Mouse (Mus musculus) brown adipose tissue, adult 24 weeks (tissue): ENCODE measurements at regions not wholly inside any gene's neighbourhood (a gene's known extent, or its start where the extent isn't known, plus 50 kb on each side); places are given as distances from the start of the nearest gene placed in this dataset.

Source experiments
- H3K27ac ChIP-seq: fragments of 200-500 bp; replicated peaks from 2 replicates; pipeline ENCODE4 v1.5.1; 2012; ENCODE audit warnings: low read depth, mild to moderate bottlenecking, low read length
- H3K4me1 ChIP-seq: fragments of 200-500 bp; 2 replicates; pipeline ENCODE4 v1.6.1; 2012; ENCODE audit warnings: low read length, mixed read lengths; ENCODE audit not compliant: control insufficient read depth, insufficient read depth, insufficient read length
- H3K4me3 ChIP-seq: fragments of 200-500 bp; 2 replicates; pipeline ENCODE4 v1.5.1; 2012; ENCODE audit warnings: low read depth, mild to moderate bottlenecking, low read length, moderate library complexity; ENCODE audit not compliant: insufficient read depth

DNA sequence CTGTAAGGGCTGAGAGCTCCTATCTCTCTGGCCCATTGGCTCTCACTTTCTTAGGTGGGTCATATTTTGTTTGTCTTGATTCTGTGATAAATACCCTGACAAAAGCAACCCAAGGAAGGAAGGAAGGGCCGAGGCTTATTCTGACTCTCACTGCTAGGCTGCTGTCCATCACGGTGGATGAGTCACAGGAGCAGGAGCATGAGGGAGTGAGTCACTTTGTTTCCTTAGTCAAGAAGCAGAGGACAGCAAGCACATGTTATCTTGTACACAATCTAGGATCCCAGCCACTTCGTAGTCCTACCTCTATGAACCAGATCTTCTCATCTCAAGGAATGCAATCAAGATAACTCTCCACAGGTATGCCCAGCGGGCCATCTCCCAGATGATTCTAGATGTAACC lies 69.9 kb downstream of the Atp6v1g3 start:
- no peak overlapping the region for H3K4me3 ChIP-seq
- 0 out of 2 replicates have a peak overlapping the region, but pooled peaks have one; percentile 26 for H3K27ac ChIP-seq

DNA sequence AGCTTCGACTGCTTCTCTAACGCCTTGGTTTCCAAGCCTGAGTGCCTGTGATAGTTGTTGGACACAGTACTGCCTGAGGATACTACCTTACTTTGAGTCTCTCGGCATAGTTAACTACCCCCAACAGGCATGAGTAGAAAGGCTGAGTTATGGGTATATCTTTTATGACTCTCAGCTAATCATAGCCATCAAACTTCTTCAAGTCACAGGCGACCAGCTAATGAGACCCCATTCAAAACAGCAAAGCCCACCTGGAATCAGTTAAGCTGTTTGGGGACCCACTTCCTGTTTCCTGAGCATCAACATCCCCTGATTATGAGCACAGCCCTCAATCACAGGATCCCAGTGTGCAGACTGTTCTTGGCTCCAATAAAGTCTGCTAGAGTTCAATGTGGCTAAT lies 71.4 kb downstream of the Atp6v1g3 start:
- H3K4me1 ChIP-seq, result no peaks in the 10 kb centered on the region
- no peak overlapping the region for H3K27ac ChIP-seq
- no peak overlapping the region for H3K4me3 ChIP-seq

More for the DNA sequence above, 69.9 kb downstream of the Atp6v1g3 start:
- H3K4me1 ChIP-seq, result no peaks in the 10 kb centered on the region

DNA sequence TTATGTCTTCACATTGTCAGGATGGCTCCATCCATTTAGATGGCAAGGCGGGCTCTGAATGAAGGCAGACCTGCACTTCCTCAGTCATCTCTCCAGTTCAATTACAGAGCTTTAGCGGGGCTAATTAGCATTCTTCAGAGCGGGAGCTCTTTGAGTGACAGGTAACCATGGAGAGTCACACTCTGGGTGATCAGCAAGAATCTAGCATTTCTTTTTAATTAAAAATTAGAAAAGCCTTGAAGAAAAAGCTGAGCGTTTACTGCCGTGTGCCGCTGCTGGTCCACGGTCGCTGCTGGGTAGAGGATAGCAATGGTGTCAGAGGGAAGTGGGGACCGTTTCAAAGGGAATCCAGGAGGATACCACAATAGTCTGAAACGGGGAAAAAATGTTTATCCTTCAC lies 72.5 kb downstream of the Atp6v1g3 start:
- H3K4me3 ChIP-seq, result no peak overlapping the region
- H3K27ac ChIP-seq, result no peak overlapping the region
- H3K4me1 ChIP-seq, result no peaks in the 10 kb centered on the region

DNA sequence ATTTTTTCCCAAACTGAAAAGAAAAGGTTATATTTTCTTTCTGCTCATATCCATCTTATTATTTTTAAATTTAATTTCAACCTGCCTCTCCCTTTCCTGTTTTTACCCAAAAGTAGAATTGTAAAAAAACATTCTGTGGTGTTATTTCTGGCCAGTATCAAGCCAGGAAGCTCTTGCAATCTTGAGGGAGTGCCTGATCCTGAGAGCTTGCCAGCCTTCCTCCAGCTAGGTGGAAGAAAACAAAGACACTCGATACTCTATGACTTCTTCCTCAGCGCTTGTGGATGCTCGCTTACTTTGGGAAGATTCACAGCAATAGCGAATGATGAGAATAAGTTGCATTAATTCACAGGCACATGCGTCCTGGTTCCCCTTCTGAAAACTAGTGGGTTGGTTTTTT lies 73.4 kb downstream of the Atp6v1g3 start:
- Histone ChIP-seq H3K27ac (no peak overlapping the region), H3K4me1 (no peaks in the 10 kb centered on the region), H3K4me3 (no peak overlapping the region)

DNA sequence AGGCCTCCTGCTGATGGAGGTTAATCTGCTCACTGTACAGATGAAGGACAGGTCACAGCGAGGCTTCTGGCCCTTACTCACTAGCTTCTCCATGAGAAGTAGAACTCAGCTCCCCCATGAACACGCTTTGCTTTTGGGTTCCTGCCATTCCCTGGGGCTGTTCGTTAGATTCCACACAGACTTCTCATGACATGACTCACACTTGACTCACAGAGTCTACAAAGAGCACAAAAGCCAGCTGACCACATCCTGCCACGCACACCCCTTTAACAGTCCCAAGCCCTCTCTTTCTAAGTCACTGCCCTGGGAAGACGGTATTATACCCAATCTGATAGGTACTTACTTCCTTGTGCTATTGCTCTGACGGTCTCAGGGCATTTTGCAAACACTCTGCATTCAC lies 74.9 kb downstream of the Atp6v1g3 start:
- Histone ChIP-seq H3K4me1 (no peaks in the 10 kb centered on the region), H3K4me3 (no peak overlapping the region), H3K27ac (no peak overlapping the region)

DNA sequence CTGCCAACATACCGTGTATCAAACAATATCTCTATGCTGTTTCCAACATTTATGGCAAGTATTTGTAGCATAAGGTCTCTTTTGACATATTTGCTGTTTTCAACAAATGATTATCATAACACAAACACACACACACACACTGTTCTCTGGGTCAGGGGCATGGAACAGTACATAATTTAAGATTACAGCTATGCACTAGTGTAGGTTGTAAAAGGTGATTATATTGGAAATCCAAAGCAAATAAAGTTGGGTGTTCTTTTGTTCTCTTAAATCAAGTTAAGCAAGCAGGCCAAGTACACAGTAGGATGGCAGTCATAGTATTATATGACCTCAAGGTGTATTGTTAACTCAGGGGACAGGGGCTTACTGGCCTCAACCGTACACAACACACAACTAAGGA lies 75.6 kb downstream of the Atp6v1g3 start:
- H3K27ac ChIP-seq, result no peak overlapping the region
- H3K4me3 ChIP-seq, result no peak overlapping the region
- H3K4me1 ChIP-seq, result no peaks in the 10 kb centered on the region

DNA sequence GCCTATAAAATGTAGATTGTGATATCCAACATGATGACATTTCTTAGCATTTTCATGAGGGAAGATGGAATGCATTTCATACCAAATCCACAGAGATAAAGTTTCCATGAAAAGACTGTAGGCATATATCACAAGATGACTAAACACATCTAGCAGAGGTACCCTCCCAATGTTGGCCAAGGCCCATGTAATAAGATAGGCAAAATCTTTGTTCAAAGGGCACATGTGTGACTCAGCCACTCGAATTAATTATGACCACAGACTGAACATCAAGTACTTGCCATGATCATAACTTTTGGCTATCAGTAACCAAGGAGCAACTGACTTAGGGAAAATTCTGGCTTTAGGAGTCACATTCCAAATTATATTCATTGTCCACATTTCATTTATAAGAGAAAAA lies 82.9 kb downstream of the Atp6v1g3 start:
- H3K27ac ChIP-seq, result no peak overlapping the region
- no peak overlapping the region for H3K4me3 ChIP-seq
- no peaks in the 10 kb centered on the region for H3K4me1 ChIP-seq

DNA sequence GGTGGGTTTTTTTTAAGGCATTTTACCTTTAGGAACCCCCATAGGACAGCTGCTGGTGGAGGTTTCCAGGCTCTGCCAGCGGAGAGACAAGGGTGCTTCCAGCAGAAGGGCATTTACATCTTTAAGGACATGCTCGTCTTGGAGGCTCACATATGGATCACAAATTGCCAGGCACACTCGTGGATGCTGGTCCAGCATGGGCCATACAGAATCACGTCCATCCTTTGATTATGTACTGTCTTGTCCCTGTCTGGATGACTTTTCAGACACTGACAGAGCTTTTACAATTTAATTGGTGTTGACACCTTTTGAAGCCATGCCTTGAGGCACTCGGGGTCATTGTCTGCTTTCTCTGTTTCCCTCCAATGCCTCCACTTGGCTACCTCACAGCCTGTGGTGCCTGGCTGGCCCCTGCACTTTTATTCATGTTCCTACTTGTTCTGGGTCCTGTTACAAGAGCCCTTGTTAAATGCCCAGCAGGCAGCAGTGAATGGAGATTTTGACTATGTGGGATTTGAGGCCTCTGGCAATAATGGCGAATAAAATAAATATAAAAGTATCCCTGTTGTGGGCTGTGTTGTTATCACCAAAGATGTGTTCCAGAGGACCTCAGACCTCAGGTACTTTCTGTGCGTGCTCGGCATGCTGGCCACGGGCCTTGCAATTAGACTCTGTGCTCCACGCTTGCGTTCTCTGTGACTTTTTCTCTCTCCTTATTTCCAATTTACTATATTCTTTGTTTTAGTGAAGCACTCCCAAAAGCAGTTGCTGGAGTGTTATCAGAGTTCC lies 89.3 kb downstream of the Atp6v1g3 start:
- Histone ChIP-seq H3K4me1 (no peaks in the 10 kb centered on the region; the same call in 1 of the 2 replicates), H3K4me3 (no peak overlapping the region), H3K27ac (no peak overlapping the region)

DNA sequence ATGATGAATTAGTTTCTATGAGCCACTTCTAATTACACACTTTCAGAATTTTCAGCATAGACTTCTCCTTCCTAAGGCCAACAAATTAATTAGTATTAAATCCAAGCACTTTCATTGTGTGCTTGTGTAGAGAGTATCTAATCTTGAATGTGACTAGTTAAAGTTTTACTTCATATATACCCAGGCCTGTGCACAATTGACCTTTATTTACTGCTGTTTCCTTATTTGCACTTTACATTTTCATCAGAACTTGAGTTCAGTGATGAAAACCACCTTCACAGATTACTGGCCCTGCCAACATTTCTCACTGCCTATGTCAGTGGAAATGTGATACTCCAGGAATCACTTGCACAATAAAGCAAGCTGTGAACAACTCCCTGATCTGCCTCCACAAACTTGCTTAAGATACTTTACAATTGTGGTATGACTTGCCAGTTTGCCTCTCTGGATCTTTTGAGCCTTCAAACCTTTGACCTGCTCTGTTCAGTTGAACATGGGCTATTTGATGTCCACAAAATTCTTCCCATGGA lies 96.5 kb downstream of the Atp6v1g3 start:
- H3K27ac ChIP-seq, result no peak overlapping the region
- no peaks in the 10 kb centered on the region for H3K4me1 ChIP-seq
- no peak overlapping the region for H3K4me3 ChIP-seq

DNA sequence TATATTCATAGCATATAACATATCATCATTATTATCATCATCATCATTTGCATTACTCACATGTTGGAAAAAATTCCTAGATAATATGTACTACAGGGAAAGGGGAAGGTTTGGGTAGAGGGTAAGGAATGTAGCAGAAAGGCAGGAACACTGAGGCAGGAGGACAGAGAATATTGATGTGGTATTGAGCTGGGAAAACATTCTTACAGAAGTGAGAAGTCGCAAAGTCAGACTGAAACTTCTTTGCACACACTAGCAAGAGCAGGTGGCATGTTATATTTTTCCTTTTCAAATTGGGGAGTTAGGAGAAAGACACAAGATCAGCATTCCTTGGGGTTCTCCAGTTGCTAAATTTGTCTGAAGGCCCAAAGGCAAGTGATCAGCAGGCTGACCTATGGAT lies 97.9 kb downstream of the Atp6v1g3 start:
- H3K27ac ChIP-seq, result no peak overlapping the region

DNA sequence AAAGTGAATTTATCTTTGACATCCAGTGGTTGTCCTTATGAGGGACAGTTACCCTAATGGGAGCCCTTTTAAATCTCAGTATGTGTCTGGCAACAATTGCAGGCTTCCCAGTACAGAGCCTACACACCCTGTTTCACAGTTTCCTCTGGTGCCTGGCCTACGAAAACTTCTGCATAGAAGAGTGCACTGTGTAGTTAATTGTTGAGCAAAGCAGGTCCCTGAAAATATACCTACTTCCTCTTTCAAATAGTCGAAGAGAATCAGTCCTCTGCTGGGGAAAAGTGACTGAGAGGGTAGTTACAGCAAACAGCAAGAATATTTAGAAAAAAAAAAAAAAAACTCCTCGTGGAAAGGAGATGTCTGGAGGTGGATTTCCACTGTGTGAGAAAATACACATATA lies 110.6 kb downstream of the Atp6v1g3 start:
- no peak overlapping the region for H3K27ac ChIP-seq
- H3K4me1 ChIP-seq, result no peaks in the 10 kb centered on the region
- no peak overlapping the region for H3K4me3 ChIP-seq

More for the DNA sequence above, 97.9 kb downstream of the Atp6v1g3 start:
- H3K4me1 ChIP-seq, result no peaks in the 10 kb centered on the region
- H3K4me3 ChIP-seq, result no peak overlapping the region

DNA sequence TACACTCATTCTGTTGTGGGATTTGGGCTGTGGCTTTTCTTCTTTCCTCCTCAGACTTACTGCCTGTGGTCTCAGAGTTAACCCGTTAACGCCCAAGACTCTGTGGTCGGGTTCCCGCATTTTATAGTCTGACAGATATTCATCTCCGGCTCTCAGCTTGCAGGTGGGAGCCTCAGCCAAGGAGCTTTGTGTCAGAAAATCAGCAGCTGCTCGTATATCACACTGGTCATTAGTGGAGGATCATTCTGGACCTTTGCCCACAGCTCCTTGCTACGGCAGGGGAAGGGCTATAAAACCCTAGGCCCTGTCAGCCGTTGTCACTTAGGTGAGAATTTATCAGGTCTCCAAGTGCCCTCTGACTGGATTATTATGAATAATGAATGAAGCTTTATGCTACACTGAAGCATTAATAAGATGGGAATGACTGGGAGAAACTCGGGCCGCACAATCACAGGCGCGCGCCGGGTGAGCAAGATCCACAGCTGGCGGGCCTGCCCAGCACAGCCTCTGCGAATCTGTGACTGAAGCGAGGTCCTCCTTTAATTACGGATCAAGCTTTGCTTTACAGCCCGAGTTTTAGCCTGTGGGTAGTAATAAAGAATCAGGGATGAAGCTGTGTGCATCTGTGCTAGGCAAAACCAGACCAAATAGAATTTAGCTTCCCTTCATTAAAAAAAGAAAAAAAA lies 111.8 kb downstream of the Atp6v1g3 start:
- H3K4me3 ChIP-seq, result no peak overlapping the region
- H3K27ac ChIP-seq, result no peak overlapping the region
- no peaks in the 10 kb centered on the region for H3K4me1 ChIP-seq

DNA sequence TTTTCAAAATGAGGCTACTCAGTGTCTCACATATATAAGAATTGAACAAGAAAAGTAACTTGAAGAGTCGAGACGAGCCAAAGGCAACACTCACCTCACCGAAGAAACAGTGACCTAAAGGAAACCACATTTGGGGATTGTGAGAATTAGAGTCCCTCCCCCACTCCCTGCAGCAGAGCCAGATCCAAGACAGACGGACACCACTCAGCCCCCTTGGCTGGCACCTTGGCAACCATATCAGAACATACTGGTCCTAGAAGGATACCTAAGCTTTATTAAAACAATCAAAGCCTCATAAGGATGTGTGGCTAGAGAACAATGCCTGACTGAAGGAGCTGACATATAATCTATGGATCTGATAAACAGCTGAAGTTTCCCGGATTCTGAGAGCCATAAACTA lies 112.5 kb downstream of the Atp6v1g3 start:
- Histone ChIP-seq H3K4me3 (no peak overlapping the region), H3K27ac (no peak overlapping the region), H3K4me1 (no peaks in the 10 kb centered on the region)

DNA sequence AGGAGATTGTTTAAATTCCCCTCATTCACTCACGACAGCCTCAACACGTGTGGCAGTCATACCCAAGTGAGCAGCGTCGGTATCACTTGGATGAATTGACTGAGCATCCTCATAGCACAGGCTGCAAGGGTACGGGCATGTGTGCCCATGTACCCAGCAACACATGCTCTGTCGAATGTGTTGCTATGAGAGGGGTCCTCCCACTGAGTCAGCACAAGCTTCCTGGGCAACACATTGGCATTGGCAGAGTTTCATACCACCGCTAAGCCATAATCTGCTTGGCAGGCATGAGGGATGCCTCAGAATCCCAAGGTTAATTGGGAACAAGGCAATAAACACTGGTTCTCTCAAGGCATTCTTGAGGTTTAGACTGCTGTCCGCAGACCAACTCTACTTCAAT lies 115.1 kb downstream of the Atp6v1g3 start:
- no peak overlapping the region for H3K4me3 ChIP-seq
- H3K4me1 ChIP-seq, result no peaks in the 10 kb centered on the region
- no peak overlapping the region for H3K27ac ChIP-seq

DNA sequence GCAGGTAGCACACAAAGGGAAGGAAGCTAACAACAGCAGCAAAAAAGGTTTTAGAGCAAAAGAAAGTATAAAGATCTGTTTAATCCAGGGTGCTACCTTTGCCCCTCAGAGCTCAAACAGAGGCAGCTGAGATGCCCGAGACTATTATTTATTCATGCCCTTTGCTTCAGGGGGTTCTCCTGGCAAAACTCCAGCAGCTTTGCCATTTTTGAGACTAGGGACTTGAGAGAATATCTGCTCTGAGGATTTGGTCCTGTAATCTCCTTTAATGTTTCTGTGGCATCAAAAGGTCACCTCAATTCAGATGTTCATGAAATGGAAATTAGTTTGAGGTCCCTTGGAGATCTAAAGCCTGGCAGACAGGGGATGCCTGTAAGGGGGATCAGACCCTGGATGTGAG lies 116.1 kb downstream of the Atp6v1g3 start:
- Histone ChIP-seq H3K27ac (no peak overlapping the region), H3K4me3 (no peak overlapping the region), H3K4me1 (no peaks in the 10 kb centered on the region)

DNA sequence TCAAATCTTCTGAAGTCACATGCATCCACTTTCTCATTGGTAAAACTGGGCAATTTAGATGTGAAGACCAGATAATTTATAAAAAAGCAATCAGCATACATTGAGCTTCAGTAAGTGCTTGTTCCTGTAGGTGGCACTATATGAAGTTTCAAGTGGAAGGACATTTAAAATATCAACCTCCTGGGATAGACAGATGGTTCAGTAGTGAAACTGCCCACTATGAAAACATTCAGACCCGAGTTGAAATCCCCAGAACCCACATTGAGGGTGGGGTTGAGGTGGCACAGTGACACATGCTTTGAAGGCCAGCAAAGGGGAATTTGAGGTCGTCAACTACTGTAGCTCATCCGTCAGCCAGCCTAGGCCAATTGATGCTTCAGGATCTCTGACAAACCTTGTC lies 145.1 kb downstream of the Atp6v1g3 start:
- H3K27ac ChIP-seq, result no peak overlapping the region
- no peaks in the 10 kb centered on the region for H3K4me1 ChIP-seq
- no peak overlapping the region for H3K4me3 ChIP-seq
